Mouse (Mus musculus): Measurements from ENCODE around the gene Zfp239.

The Zfp239 gene

GRCm38 (mm10) chr6:117907301-117907978, 45.5 kb downstream of the Zfp239 start:
- DNase-seq (ENCODE audit: low spot score in 2 of 2), result peak; percentile 84 to 87

- no peak for DNase-seq (ENCODE audit: low spot score in 2 of 2)
Measured at GRCm38 (mm10) chr6:117907979-117908355, 46.1 kb downstream of the Zfp239 start.

GRCm38 (mm10) chr6:117908424-117908900, 46.6 kb downstream of the Zfp239 start:
- DNase-seq (ENCODE audit: low spot score in 2 of 2), result no peak

- no peak for DNase-seq (ENCODE audit: low spot score in 2 of 2)
Measured at GRCm38 (mm10) chr6:117910120-117910661, 48.3 kb downstream of the Zfp239 start.

GRCm38 (mm10) chr6:117914541-117914940, 52.6 kb downstream of the Zfp239 start:
- no peak for DNase-seq (ENCODE audit: low spot score in 2 of 2)

GRCm38 (mm10) chr6:117916205-117916736, 54.4 kb downstream of the Zfp239 start:
- DNase-seq (ENCODE audit: low spot score in 2 of 2), result no peak

GRCm38 (mm10) chr6:117916737-117917426, 55.0 kb downstream of the Zfp239 start:
- peak; percentile 88 to 90 for DNase-seq (ENCODE audit: low spot score in 2 of 2)

GRCm38 (mm10) chr6:117917576-117917975, 55.7 kb downstream of the Zfp239 start:
- DNase-seq (ENCODE audit: low spot score in 2 of 2), result peak; percentile 71 to 78

GRCm38 (mm10) chr6:117918043-117918442, 56.1 kb downstream of the Zfp239 start:
- DNase-seq (ENCODE audit: low spot score in 2 of 2), result no peak

GRCm38 (mm10) chr6:117920659-117921640, 59.0 kb downstream of the Zfp239 start:
- DNase-seq (ENCODE audit: low spot score in 2 of 2), result peak in 1 of 2 experiments; percentile 46

- no peak for DNase-seq (ENCODE audit: low spot score in 2 of 2)
Measured at GRCm38 (mm10) chr6:117922041-117922440, 60.1 kb downstream of the Zfp239 start.
